Mouse (Mus musculus): ENCODE results near the gene Serpinb9f. TPM values are rescaled to one million over a fixed set of nuclear protein-coding genes. Genes with fewer than 3 reads are reported as not detected.

Gene Serpinb9f
- polyA plus RNA-seq (2014; fragmentation: Illumina TruSeq; extraction: RNeasy Lipid Tissue Mini Kit (QIAGEN cat#74804); ENCODE audit: low read depth, low replicate concordance): not detected

DNA sequence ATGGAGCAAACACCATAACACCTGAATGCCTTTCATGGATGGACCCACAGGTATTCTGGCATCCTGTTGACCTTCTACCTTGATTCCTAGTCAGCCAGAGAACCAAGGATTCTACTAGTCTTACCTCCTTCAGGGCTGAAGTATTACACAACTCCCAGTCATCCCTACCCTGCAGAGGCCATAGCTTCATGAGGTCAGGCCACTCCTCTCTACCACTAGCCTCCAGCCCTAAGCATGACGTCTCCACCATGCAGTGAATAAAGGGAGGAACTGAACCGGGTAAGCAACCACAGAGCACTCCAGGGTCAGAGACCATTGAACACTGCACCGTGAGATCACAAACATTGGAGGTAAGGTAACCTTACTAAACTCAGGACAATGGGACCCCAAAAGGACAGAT, at the start of gene Serpinb9f:
Gene Serpinb9f, plus strand, starts transcription at position 301 of the 400 bp plus-strand sequence.

Other genes with a start within 250 kb of the Serpinb9f start
- gene Serpinb1b, start 245.5 kb upstream of the Serpinb9f start, polyA plus RNA-seq (2014; fragmentation: Illumina TruSeq; extraction: RNeasy Lipid Tissue Mini Kit (QIAGEN cat#74804); ENCODE audit: low read depth, low replicate concordance): not detected
- gene Serpinb9c, start 164.3 kb upstream of the Serpinb9f start, polyA plus RNA-seq (2014; fragmentation: Illumina TruSeq; extraction: RNeasy Lipid Tissue Mini Kit (QIAGEN cat#74804); ENCODE audit: low read depth, low replicate concordance): not detected
- not detected for gene Serpinb9d, start 131.1 kb upstream of the Serpinb9f start, polyA plus RNA-seq (2014; fragmentation: Illumina TruSeq; extraction: RNeasy Lipid Tissue Mini Kit (QIAGEN cat#74804); ENCODE audit: low read depth, low replicate concordance)
- gene Serpinb9e, start 74.5 kb upstream of the Serpinb9f start, polyA plus RNA-seq (2014; fragmentation: Illumina TruSeq; extraction: RNeasy Lipid Tissue Mini Kit (QIAGEN cat#74804); ENCODE audit: low read depth, low replicate concordance): not detected
- not detected for gene Gm11397, start 71.7 kb downstream of the Serpinb9f start, polyA plus RNA-seq (2014; fragmentation: Illumina TruSeq; extraction: RNeasy Lipid Tissue Mini Kit (QIAGEN cat#74804); ENCODE audit: low read depth, low replicate concordance)
- not detected for gene Serpinb9g, start 160.7 kb downstream of the Serpinb9f start, polyA plus RNA-seq (2014; fragmentation: Illumina TruSeq; extraction: RNeasy Lipid Tissue Mini Kit (QIAGEN cat#74804); ENCODE audit: low read depth, low replicate concordance)